Mouse (Mus musculus) thymus, postnatal 25 days (tissue): ENCODE measurements around the gene Camk2g.
A peak's percentile ranks its signal among the peaks of the same experiment; 100 is the strongest.

Experiments
- DNase-seq: peaks from one replicate; pipeline ENCODE4 v3.0.0; 2022

Camk2g gene

DNA sequence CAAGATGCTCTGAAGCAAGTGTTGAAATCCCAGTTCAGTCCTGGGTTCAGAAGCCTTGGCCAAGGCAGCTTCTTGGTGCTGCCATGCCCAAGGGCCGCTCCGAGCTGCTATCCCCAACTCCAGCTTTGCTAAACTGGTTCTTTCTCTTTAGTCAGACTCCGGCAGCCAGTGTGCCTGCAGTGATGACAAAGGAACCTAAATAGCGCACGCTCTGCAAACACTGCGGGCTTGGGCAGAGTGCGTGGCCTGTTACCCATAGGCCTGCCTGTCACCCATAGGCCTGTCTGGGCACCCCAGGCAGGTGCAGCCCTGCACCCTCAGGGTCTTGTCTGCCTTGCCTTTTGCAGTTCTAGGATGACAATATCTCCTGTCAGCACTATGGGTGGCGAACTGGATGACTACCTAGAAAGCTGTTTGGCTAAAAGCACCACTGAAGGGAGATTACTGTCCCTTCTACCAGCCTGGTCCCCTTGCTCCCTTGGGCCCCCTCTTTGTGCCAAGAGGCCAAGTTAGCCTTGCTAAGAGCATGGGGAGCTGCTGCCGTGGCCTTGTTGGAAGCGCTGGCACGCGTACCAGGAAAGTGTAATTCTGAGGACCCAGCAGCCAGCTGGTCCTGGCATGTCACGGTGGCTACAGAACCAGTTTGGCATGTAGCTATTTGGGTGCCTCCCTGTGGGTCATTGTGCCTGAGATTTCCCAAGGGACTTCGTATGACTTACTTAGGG lies 12.4 kb upstream of the Camk2g start:
- DNase-seq: no peak

GRCm38 (mm10) chr14:20804964-20805672 lies 11.2 kb upstream of the Camk2g start:
- no peak for DNase-seq

DNA sequence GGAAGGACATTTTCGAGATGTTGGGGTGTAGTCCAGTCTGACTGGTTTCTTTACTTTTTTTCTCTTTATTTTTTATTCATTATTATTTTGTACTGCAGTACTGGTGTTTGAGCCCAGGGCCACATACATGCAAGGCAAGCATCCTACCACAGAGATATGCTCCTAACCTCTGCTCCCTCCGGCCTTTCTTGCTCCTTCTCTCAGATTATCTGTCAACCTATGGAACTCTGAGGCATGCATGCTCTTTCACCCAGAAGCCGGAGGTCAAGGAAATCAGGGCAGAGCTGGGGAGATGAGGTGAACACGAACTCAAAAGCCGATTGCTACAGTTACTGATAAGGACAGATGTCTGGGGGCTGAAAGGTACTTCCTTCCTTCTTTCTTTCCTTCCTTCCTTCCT lies 10.6 kb upstream of the Camk2g start:
- DNase-seq: no peak

DNA sequence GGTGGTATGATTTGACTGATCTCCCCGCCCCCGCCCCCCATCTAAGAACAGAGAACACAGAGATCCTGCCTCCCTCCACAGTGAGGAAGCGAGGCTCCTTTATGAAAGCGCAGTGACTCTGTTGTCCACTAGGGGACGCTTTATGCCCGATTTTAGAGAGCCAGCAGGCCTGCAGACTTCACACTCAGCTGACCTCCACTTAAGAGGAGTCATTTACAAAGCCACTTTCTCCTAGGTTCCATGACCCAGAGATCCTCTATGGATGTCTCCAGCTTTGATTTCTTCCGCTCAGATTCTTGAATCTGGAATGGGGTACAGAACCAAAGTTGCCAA lies 9.7 kb upstream of the Camk2g start:
- peak; percentile 76 for DNase-seq

GRCm38 (mm10) chr14:20802926-20803605 lies 9.2 kb upstream of the Camk2g start:
- no peak for DNase-seq

GRCm38 (mm10) chr14:20798761-20799160 lies 4.9 kb upstream of the Camk2g start:
- peak; percentile 91 for DNase-seq

- no peak for DNase-seq
These were observed 4.4 kb upstream of the Camk2g start for GRCm38 (mm10) chr14:20798300-20798699.

DNA sequence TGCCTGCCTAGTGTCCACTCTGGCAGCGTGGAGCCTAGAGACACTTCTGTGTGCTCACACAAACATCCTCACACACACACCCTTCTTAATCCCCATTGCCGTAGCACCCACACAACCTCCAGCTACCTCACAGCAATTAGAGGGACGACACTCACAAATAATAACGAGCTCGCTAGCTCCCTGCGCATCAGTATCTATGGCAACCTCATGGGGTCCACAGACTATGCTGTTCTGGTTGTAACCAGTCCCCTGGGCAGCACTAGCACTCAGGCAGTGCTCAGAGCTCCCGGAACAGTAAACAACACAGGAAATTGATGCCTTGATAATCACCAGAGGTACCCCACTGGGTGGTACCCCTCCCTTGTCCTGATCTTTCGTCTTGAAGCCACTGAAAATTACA lies 2.8 kb upstream of the Camk2g start:
- DNase-seq: no peak

DNA sequence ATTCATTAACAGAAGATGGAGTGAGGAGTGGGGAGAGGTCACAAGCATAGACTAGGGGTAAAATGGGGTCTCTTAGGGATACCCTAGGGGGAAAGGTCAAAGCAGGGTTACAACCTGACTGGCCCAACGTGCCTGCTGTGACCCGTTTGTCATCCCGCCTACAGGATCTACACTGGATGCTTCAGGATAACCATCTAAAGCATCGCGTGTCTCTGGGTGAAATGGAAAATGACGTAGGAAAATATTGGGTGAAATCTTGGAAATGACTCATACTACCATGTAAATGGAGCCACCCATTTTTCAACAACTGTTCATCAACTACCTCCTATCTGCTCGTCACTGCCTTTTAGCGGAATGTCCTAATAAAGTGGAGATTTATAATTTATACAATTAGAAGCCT lies 2.3 kb upstream of the Camk2g start:
- no peak for DNase-seq

GRCm38 (mm10) chr14:20795423-20796152 lies 1.7 kb upstream of the Camk2g start:
- DNase-seq: no peak

DNA sequence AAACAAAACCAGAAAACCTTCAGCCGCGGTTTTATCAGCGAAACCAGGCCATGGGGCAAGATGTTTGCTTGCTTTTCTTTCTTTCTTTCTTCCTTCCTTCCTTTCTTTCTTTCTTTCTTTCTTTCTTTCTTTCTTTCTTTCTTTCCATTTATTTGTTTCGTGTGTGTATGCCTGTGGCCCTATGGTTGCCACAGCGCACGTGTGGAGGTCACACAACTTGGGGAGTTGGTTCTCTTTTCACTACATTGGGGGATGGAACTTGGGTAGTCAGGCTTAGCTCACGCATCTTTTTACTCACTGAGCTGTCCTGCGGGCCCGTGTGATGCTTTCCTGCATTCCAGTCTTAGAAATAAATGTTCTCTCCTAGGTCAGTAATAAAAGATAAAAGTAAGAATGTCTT lies 701 bp upstream of the Camk2g start:
- DNase-seq: no peak

DNA sequence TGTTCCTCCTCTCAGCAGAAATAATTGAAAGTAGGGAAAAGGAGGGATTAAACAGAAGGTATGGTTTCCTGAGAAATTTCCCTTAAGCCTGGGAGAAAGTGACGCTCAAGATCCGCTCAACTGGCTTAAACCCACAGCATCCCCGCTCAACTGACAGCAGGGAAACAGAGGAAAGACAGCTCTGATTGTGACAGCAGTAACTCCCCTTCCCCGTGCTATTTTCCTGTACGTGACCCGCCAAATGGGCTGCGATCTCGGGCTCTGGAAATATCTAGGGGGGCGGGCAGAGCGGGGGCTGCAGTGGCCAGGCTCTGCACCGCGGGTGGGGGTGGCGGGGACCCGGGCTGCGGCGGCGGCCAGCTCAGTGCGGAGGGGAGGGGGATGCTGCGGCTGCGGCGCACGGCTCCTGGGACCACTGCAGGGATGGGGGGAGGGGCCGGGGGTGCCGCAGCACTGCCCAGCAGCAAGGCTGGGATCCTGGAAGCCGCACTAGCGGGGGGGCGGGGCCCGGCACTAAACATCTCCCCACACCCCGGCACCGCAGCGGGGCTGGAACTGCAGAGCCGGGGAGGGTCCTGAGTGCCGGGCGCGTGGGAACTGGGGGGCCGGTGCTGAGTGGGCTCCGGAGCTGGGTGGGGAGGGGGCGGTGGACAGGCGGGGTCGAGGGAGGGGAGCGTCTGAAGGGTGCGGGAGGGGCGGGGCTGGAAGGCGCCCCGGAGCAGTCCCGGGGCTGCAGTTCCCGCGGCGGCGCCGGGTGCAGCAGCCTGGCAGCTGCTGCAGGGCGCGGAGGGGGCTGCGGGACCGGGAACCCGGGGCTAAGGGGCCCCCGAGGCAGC lies 748 bp downstream of the Camk2g start:
- peak; percentile 42 for DNase-seq

- DNase-seq: no peak
These were observed 1.5 kb downstream of the Camk2g start for GRCm38 (mm10) chr14:20792243-20792921.

DNA sequence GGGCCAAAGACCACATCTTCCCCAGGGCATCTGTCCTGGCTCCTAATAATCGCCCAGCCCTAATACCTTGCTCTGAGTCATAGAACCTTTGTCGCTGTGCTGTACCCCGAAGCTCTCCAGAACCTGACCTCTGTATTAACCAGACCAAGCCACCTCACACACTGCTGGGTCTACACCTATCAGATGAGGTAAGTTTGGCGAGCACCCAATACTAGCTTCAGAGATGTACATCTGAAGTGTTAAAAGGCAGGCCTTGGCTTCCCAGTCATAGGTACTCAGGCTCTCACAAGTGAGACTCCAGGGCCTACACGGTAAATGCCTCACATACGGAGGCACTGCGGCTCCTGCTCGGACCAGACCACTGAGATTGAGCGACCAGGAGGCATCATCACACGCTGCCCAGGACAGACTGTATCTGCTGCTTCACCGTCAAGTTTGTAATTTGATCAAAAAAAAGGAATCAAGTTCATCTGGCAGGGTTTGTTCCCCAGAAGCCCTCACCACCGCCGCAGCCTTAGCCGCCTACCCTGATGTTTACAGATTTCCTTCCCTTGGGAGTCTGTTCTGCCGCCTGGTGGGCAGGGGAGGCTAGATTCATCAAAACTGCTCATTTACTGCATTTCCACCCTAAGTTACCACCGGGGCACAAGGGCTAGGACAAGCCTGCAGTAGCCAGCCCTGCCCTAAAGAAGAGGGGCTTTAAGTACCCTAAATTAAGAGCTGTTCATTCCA lies 2.2 kb downstream of the Camk2g start:
- DNase-seq: peak; percentile 54

DNA sequence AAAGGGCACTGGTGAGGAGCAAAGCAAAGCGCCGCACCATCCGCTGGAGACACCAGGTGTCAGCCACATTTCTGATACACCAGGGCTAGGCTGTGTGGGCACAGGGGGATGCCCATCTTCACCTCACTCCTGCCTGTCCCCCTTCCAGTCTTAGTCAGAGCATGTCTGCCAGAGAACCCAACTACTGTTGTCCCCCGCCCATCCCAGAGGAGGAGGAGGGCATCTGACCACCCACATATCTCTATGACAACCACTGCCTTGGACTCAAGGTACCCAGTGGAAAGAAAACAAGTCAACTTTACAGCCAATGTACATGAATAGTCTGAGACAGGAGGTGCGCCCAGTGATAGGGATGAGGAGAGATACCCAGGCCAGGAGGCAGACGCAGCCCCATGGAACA lies 2.9 kb downstream of the Camk2g start:
- no peak for DNase-seq

- no peak for DNase-seq
These were observed 3.4 kb downstream of the Camk2g start for GRCm38 (mm10) chr14:20790445-20790844.

DNA sequence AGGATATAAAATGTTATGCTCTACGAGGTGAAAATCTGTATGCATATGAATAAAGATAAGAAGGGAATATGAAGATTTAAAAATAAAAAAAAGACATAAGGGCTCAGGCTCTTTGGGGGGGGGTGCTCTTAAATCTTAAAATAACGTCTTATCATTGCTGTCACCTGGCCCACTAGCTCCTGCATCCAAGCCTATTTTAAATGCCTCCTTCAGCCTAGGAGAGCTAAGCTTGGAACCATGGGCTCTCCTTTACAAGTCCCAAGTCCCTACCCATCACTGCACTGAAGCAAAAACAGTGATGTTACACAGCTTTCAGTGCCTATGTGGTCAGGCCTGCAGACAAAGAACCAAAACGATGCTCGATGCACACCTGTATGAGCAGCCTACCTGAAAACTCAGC lies 4.3 kb downstream of the Camk2g start:
- no peak for DNase-seq

DNA sequence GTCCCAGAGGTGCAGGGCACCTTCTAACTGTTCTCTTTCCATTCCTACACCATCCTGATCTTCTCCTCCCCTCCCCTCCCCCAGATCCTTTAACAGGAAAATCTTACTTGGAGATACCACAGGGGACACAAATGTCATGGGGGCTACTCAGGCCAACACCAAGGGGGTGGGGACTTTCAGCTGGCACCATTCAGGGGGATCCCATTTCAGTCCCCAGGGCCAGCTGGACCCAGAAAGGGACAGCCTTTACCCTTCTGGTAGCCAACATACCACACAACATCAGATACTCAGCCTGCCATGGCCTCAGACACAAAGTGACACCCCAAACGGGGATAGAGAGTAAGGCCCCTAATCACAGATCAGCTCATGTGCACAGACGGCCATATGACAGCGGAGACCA lies 5.7 kb downstream of the Camk2g start:
- no peak for DNase-seq

DNA sequence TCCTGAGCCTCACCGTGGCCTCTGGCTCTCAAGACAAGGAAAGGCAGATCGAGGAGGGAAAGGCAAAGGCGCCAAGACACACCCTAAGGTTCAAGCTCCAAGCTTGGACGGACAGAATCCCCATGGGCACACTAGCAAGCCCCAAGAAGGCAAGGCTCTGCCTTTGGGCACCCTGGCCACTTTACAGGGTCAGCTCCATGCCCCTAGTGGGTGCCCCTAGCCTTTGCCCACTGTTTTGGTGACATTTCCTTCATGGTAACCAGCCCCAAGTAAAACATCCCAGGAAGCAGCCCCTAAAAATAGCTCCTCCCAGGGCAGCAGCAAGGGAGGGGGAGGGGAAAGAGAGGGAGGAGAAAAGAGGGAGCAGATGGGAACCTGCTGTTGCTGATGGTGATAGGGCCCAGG lies 7.3 kb downstream of the Camk2g start:
- no peak for DNase-seq

DNA sequence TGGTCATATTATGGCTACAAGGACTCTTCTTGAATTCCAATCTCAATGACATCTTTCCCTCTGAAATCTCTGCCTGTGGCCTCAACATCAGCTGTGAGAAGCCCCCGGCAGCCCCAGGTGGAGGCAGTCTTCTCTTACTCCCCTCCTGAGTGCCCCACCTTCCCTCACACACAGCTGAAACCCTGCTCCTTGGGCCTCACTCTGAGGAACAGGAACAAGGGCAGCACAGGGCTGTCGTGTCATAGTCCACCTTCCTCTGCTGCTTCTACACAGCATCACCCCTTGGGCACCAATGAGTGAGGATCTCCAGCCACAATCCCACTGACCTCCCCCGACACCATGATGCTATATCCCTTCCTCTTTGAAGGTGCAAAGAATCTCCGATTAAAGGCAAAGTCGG lies 7.9 kb downstream of the Camk2g start:
- peak; percentile 46 for DNase-seq

GRCm38 (mm10) chr14:20785231-20785630 lies 8.7 kb downstream of the Camk2g start:
- DNase-seq: peak; percentile 69
